Mouse (Mus musculus) thymus, adult 2 months (tissue): ENCODE measurements around the gene Srrt.

ENCODE experiments used
- CTCF ChIP-seq: fragments of 200-500 bp; IDR thresholded peaks from 2 replicates; pipeline ENCODE4 v1.5.1; 2012; ENCODE audit warnings: mild to moderate bottlenecking, control low read depth, low read length, moderate library complexity, borderline replicate concordance; ENCODE audit not compliant: control insufficient read depth, poor library complexity, insufficient read depth; ENCODE audit errors: extremely low read depth
- POLR2A ChIP-seq: fragments of 200-500 bp; IDR thresholded peaks from 2 replicates; pipeline ENCODE4 v1.6.1; 2012; ENCODE audit warnings: mild to moderate bottlenecking, low read length, control low read depth, moderate library complexity; ENCODE audit not compliant: control insufficient read depth, poor library complexity, insufficient read depth; ENCODE audit errors: extremely low read depth

- TF ChIP-seq CTCF = no peak
- no peak for TF ChIP-seq POLR2A
Observed at GRCm38 (mm10) chr5:137332857-137333511, 25.5 kb upstream of the Srrt start.
